Mouse (Mus musculus) CH12.LX (cell line): ENCODE measurements around the gene Treml2. TPM values are rescaled to one million over a fixed set of nuclear protein-coding genes. Genes with fewer than 3 reads are reported as not detected.

ENCODE experiments used
- DNase-seq: peaks from one replicate; pipeline ENCODE4 v3.0.0-alpha.2; 2013; ENCODE audit errors: extremely low read depth
- H3K27ac ChIP-seq: 2 replicates; pipeline ENCODE4 v1.5.1; 2012; ENCODE audit warnings: low read depth, mild to moderate bottlenecking, control low read depth, moderate library complexity; ENCODE audit not compliant: insufficient read depth
- H3K27me3 ChIP-seq: replicated peaks from 2 replicates; pipeline ENCODE3; 2012; ENCODE audit warnings: inconsistent platforms
- H3K36me3 ChIP-seq, 2 experiments: replicated peaks in 1 of 2; 2 replicates each; pipeline versions ENCODE3 to v1.6.1; 2012; ENCODE audit warnings: inconsistent platforms in 1 of 2, low read length in 1 of 2, mild to moderate bottlenecking in 1 of 2, mixed read lengths in 1 of 2, moderate library complexity in 1 of 2; ENCODE audit not compliant: control insufficient read depth in 1 of 2, insufficient read depth in 1 of 2
- H3K4me1 ChIP-seq, 2 experiments: 2 replicates each; pipeline ENCODE4 v1.6.1; 2012; ENCODE audit warnings: inconsistent platforms in 1 of 2, moderate library complexity in 1 of 2; ENCODE audit not compliant: insufficient read depth in 2 of 2, control insufficient read depth in 1 of 2
- H3K4me2 ChIP-seq: 2 replicates; pipeline ENCODE4 v1.6.1; 2012; ENCODE audit warnings: low read depth, mild to moderate bottlenecking, control low read depth; ENCODE audit not compliant: poor library complexity, insufficient read depth, severe bottlenecking
- H3K4me3 ChIP-seq, 3 experiments: fragments of 150-350 bp in 1 of 3; sonication (generic) in 1 of 3; replicated peaks in 1 of 3; 2 replicates each; pipeline versions ENCODE3 to v1.5.1; 2011 to 2012; ENCODE audit warnings: low read depth in 2 of 3, low read length in 2 of 3, mild to moderate bottlenecking in 2 of 3, moderate library complexity in 2 of 3, control low read depth in 1 of 3, improper control_type of control experiment in 1 of 3, inconsistent platforms in 1 of 3, mixed read lengths in 1 of 3; ENCODE audit not compliant: poor library complexity in 1 of 3
- H3K79me2 ChIP-seq: replicated peaks from 2 replicates; pipeline ENCODE4 v1.6.1; 2012; ENCODE audit warnings: mild to moderate bottlenecking, moderate library complexity; ENCODE audit not compliant: control insufficient read depth, poor library complexity, insufficient read depth, severe bottlenecking; ENCODE audit errors: extremely low read depth
- H3K9ac ChIP-seq: 2 replicates; pipeline ENCODE4 v1.6.1; 2012; ENCODE audit warnings: low read depth, mild to moderate bottlenecking, control low read depth, moderate library complexity; ENCODE audit not compliant: insufficient read depth
- H3K9me3 ChIP-seq: replicated peaks from 2 replicates; pipeline ENCODE3; 2012; ENCODE audit warnings: low read length, inconsistent platforms, mixed read lengths
- CTCF ChIP-seq, 2 experiments: IDR thresholded peaks in 1 of 2; conservative IDR thresholded peaks in 1 of 2; 2 replicates each; pipeline ENCODE4 v1.5.1; 2011 to 2012; ENCODE audit warnings: low read depth in 2 of 2, low read length in 2 of 2, improper control_type of control experiment in 1 of 2, inconsistent platforms in 1 of 2, mild to moderate bottlenecking in 1 of 2, moderate library complexity in 1 of 2
- E2F4 ChIP-seq: IDR thresholded peaks from 2 replicates; pipeline ENCODE4 v1.6.1; 2011; ENCODE audit warnings: low read depth, low read length, improper control_type of control experiment; ENCODE audit not compliant: insufficient replicate concordance
- ELF1 ChIP-seq: IDR thresholded peaks from 2 replicates; pipeline ENCODE4 v1.6.1; 2014; ENCODE audit warnings: low read depth, mild to moderate bottlenecking, inconsistent platforms, low read length, improper control_type of control experiment
- EP300 ChIP-seq: IDR thresholded peaks from 2 replicates; pipeline ENCODE4 v1.6.1; 2011; ENCODE audit warnings: low read length, improper control_type of control experiment
- GABPA ChIP-seq: IDR thresholded peaks from 2 replicates; pipeline ENCODE4 v1.6.1; 2012; ENCODE audit warnings: low read depth, low read length, improper control_type of control experiment, inconsistent platforms; ENCODE audit not compliant: insufficient replicate concordance
- HCFC1 ChIP-seq: IDR thresholded peaks from 2 replicates; pipeline ENCODE4 v1.6.1; 2012; ENCODE audit warnings: low read depth, mild to moderate bottlenecking, inconsistent platforms, low read length, improper control_type of control experiment
- JUN ChIP-seq: IDR thresholded peaks from 2 replicates; pipeline ENCODE4 v1.6.1; 2011; ENCODE audit warnings: low read depth, mild to moderate bottlenecking, low read length, improper control_type of control experiment, moderate library complexity; ENCODE audit not compliant: insufficient read depth
- JUND ChIP-seq: conservative IDR thresholded peaks from 2 replicates; pipeline ENCODE4 v1.6.1; 2011; ENCODE audit warnings: low read depth, low read length, improper control_type of control experiment
- MAX ChIP-seq: IDR thresholded peaks from 2 replicates; pipeline ENCODE4 v1.6.1; 2011; ENCODE audit warnings: low read length, improper control_type of control experiment
- MAZ ChIP-seq: IDR thresholded peaks from 2 replicates; pipeline ENCODE4 v1.6.1; 2012; ENCODE audit warnings: low read depth, mild to moderate bottlenecking, inconsistent platforms, low read length, improper control_type of control experiment, moderate library complexity
- MEF2A ChIP-seq: IDR thresholded peaks from 2 replicates; pipeline ENCODE4 v1.6.1; 2014; ENCODE audit warnings: low read depth, mild to moderate bottlenecking, inconsistent platforms, low read length, improper control_type of control experiment, borderline replicate concordance
- MYC ChIP-seq: IDR thresholded peaks from 2 replicates; pipeline ENCODE4 v1.6.1; 2011; ENCODE audit warnings: low read depth, mild to moderate bottlenecking, improper control_type of control experiment, low read length
- NRF1 ChIP-seq: IDR thresholded peaks from 2 replicates; pipeline ENCODE4 v1.6.1; 2014; ENCODE audit warnings: low read depth, mild to moderate bottlenecking, inconsistent platforms, low read length, improper control_type of control experiment, moderate library complexity
- PAX5 ChIP-seq: IDR thresholded peaks from 2 replicates; pipeline ENCODE4 v1.6.1; 2012; ENCODE audit warnings: low read length, inconsistent platforms, mixed read lengths
- POLR2AphosphoS2 ChIP-seq: IDR thresholded peaks from 2 replicates; pipeline ENCODE4 v1.6.1; 2011; ENCODE audit warnings: low read depth, low read length, improper control_type of control experiment
- RAD21 ChIP-seq: IDR thresholded peaks from 2 replicates; pipeline ENCODE4 v1.6.1; 2011; ENCODE audit warnings: low read depth, mild to moderate bottlenecking, low read length, improper control_type of control experiment, moderate library complexity
- RCOR1 ChIP-seq: conservative IDR thresholded peaks from 2 replicates; pipeline ENCODE4 v1.6.1; 2012; ENCODE audit warnings: low read depth, mild to moderate bottlenecking, inconsistent platforms, low read length, improper control_type of control experiment
- SIN3A ChIP-seq: IDR thresholded peaks from 2 replicates; pipeline ENCODE4 v1.6.1; 2012; ENCODE audit warnings: low read length, improper control_type of control experiment, inconsistent platforms
- SMC3 ChIP-seq: IDR thresholded peaks from 2 replicates; pipeline ENCODE4 v1.6.1; 2011; ENCODE audit warnings: low read depth, low read length, improper control_type of control experiment
- TBP ChIP-seq: conservative IDR thresholded peaks from 2 replicates; pipeline ENCODE4 v1.6.1; 2011; ENCODE audit warnings: low read depth, low read length, improper control_type of control experiment
- UBTF ChIP-seq: IDR thresholded peaks from 2 replicates; pipeline ENCODE4 v1.6.1; 2012; ENCODE audit warnings: low read depth, mild to moderate bottlenecking, inconsistent platforms, low read length, improper control_type of control experiment, moderate library complexity
- USF1 ChIP-seq: IDR thresholded peaks from 2 replicates; pipeline ENCODE4 v1.6.1; 2014; ENCODE audit warnings: low read depth, mild to moderate bottlenecking, inconsistent platforms, low read length, improper control_type of control experiment
- USF2 ChIP-seq: conservative IDR thresholded peaks from 2 replicates; pipeline ENCODE4 v1.6.1; 2011; ENCODE audit warnings: low read depth, low read length, improper control_type of control experiment
- ZC3H11A ChIP-seq: IDR thresholded peaks from 2 replicates; pipeline ENCODE4 v1.6.1; 2012; ENCODE audit warnings: low read depth, mild to moderate bottlenecking, inconsistent platforms, low read length, improper control_type of control experiment
- ZNF384 ChIP-seq: IDR thresholded peaks from 2 replicates; pipeline ENCODE4 v1.6.1; 2012; ENCODE audit warnings: low read depth, low read length, improper control_type of control experiment, inconsistent platforms
- dilution Hi-C: fragments of 300-500 bp; cut with MboI; formaldehyde crosslinking; loops from 2 replicates; pipeline ENCODE4 v1.14.3; 2020; ENCODE audit warnings: low sequenced_read_pairs; ENCODE audit not compliant: extremely low pct_unique_long_range_greater_than_20kb, extremely low pct_ligation_motif_present
- in situ Hi-C: fragments of 300-500 bp; cut with MboI; formaldehyde crosslinking; loops from 3 replicates; pipeline ENCODE4 v1.14.3; 2019; ENCODE audit warnings: low sequenced_read_pairs, low pct_ligation_motif_present, low pct_unique_long_range_greater_than_20kb, mixed read lengths
- polyA plus RNA-seq: library from polyadenylated mRNA; unstranded; fragments of >175 nt; gene quantifications from 2 replicates; pipeline ENCODE4 v1.2.1, GENCODE M21; 2012; ENCODE audit warnings: low read depth; ENCODE audit not compliant: insufficient read length
- total RNA-seq, 2 experiments: library from RNA; depleted of rRNA; stranded (reverse); fragments of 300-350 nt in 1 of 2; fragments of >200 nt in 1 of 2; gene quantifications; 2 replicates each; pipeline ENCODE4 v1.2.3; 2012 to 2014

Gene Treml2
- total and polyA plus RNA-seq, 3 experiments: 1.3 to 10.2 (median 5.5) TPM

- H3K27ac ChIP-seq: no peak overlapping the region
- no peak overlapping the region for H3K4me3 ChIP-seq
- no peaks in the 10 kb centered on the region for H3K27me3 ChIP-seq
- in situ Hi-C loops: loop anchor here (10.0 kb wide), 2 partner anchors 52 to 222 kb away; no protein-coding TSS in a partner anchor
- no peak overlapping the region for H3K9ac ChIP-seq
- peaks cover 4 to 34% of the 10 kb centered on the region in 2 experiments; a peak in 3 of 4 replicates for H3K4me1 ChIP-seq
- H3K36me3 ChIP-seq: no peaks in the 10 kb centered on the region
- peak; percentile 83 for DNase-seq
- TF ChIP-seq RCOR1 (no peak), TBP (no peak), CTCF (conservative IDR thresholded peaks at IDR 0.05 in 1 of 2, IDR thresholded peaks at IDR 0.05 in 1 of 2; ENCODE audit: low read depth in 2 of 2, low read length in 2 of 2) (peak; percentile 84 to 96), ZC3H11A (peak; percentile 88), MAX (no peak), GABPA (no peak), SMC3 (peak; percentile 98), MEF2A (0 out of 2 replicates have a peak, but pooled peaks have one; percentile 15), RAD21 (peak; percentile 98)
- no peak overlapping the region; the same call in 1 of the 2 replicates for H3K4me2 ChIP-seq
- H3K79me2 ChIP-seq: no peaks in the 10 kb centered on the region
- dilution Hi-C loops: no loop called here
- peaks cover 3% of the 10 kb centered on the region for H3K9me3 ChIP-seq
Measured at GRCm38 (mm10) chr17:48336857-48337256, 37.6 kb downstream of the Treml2 start.

- DNase-seq: no peak
- Histone ChIP-seq H3K79me2 (no peaks in the 10 kb centered on the region), H3K4me1 (peaks cover 0 to 32% of the 10 kb centered on the region in 2 experiments; a peak in 2 of 4 replicates), H3K4me3 (no peak overlapping the region), H3K9me3 (peaks cover 3% of the 10 kb centered on the region), H3K9ac (no peak overlapping the region), H3K36me3 (no peaks in the 10 kb centered on the region), H3K4me2 (no peak overlapping the region), H3K27ac (no peak overlapping the region), H3K27me3 (no peaks in the 10 kb centered on the region)
- in situ Hi-C loops: no loop called here
- no peak for TF ChIP-seq JUND
- TF ChIP-seq HCFC1: no peak
- TF ChIP-seq MYC: no peak
- TF ChIP-seq EP300: no peak
- no peak for TF ChIP-seq JUN
- TF ChIP-seq PAX5: no peak
- TF ChIP-seq, all 38 proteins: peak for 0
- dilution Hi-C loops: no loop called here
Measured at GRCm38 (mm10) chr17:48340267-48340666, 41.0 kb downstream of the Treml2 start.

- in situ Hi-C loops: no loop called here
- Histone ChIP-seq H3K27ac (no peak overlapping the region), H3K9me3 (peaks cover 3% of the 10 kb centered on the region), H3K36me3 (no peaks in the 10 kb centered on the region), H3K4me1 (peaks cover 0 to 27% of the 10 kb centered on the region in 2 experiments; a peak in 2 of 4 replicates), H3K4me3 (no peak overlapping the region), H3K27me3 (no peaks in the 10 kb centered on the region), H3K79me2 (no peaks in the 10 kb centered on the region), H3K9ac (no peak overlapping the region), H3K4me2 (no peak overlapping the region)
- dilution Hi-C loops: no loop called here
- no peak for DNase-seq
- TF ChIP-seq HCFC1 (no peak), SIN3A (no peak), ZC3H11A (no peak), MAZ (no peak), UBTF (no peak), EP300 (no peak), USF2 (no peak), POLR2AphosphoS2 (no peak), ELF1 (no peak), USF1 (no peak), ZNF384 (no peak), RAD21 (no peak), NRF1 (no peak), GABPA (no peak), PAX5 (no peak), E2F4 (no peak), CTCF (conservative IDR thresholded peaks at IDR 0.05 in 1 of 2, IDR thresholded peaks at IDR 0.05 in 1 of 2; ENCODE audit: low read depth in 2 of 2, low read length in 2 of 2) (no peak)
Measured at GRCm38 (mm10) chr17:48341947-48342346, 42.6 kb downstream of the Treml2 start.
